Mouse (Mus musculus) kidney, postnatal 0 days (tissue): ENCODE measurements around the gene Slc25a23. TPM values are rescaled to one million over a fixed set of nuclear protein-coding genes. Genes with fewer than 3 reads are reported as not detected.

Experiments
- ATAC-seq: fragments of 200-750 bp; cut with Nextera tagmentation; replicated peaks from 2 replicates; pipeline ENCODE4 v1.8.0; 2017; ENCODE audit warnings: low read depth, moderate number of reproducible peaks, moderate TSS enrichment, moderate library complexity; ENCODE audit not compliant: low FRiP score
- DNase-seq: peaks from one replicate; pipeline ENCODE4 v3.0.0-alpha.2; 2016; ENCODE audit warnings: low spot score
- H3K27ac ChIP-seq: fragments of 300-500 bp; sonication (generic); 2 replicates; pipeline ENCODE4 v1.5.1; 2014; ENCODE audit warnings: mild to moderate bottlenecking
- H3K27me3 ChIP-seq: fragments of 300-500 bp; sonication (generic); 2 replicates; pipeline ENCODE4 v1.6.1; 2014; ENCODE audit warnings: low read length, mixed read lengths; ENCODE audit not compliant: insufficient read depth
- H3K36me3 ChIP-seq: fragments of 300-500 bp; sonication (generic); 2 replicates; pipeline ENCODE4 v1.6.1; 2014; ENCODE audit warnings: low read length, mixed read lengths; ENCODE audit not compliant: insufficient read depth
- H3K4me1 ChIP-seq: fragments of 300-500 bp; sonication (generic); replicated peaks from 2 replicates; pipeline ENCODE4 v1.6.1; 2014; ENCODE audit warnings: antibody characterized with exemption, low read length, mixed read lengths; ENCODE audit not compliant: insufficient read depth
- H3K4me2 ChIP-seq: fragments of 300-500 bp; sonication (generic); 2 replicates; pipeline ENCODE4 v1.6.1; 2014; ENCODE audit warnings: mild to moderate bottlenecking, low read length, moderate library complexity, mixed read lengths
- H3K4me3 ChIP-seq: fragments of 300-500 bp; sonication (generic); replicated peaks from 2 replicates; pipeline ENCODE4 v1.5.1; 2014; ENCODE audit warnings: low read depth, low read length
- H3K9ac ChIP-seq: fragments of 300-500 bp; sonication (generic); 2 replicates; pipeline ENCODE4 v1.6.1; 2014; ENCODE audit warnings: low read depth, low read length
- H3K9me3 ChIP-seq: fragments of 300-500 bp; sonication (generic); replicated peaks from 2 replicates; pipeline ENCODE4 v1.6.1; 2016; ENCODE audit warnings: low read length, inconsistent platforms, mixed read lengths
- CTCF ChIP-seq: IDR thresholded peaks from 2 replicates; pipeline ENCODE4 v1.5.1; 2016; ENCODE audit warnings: antibody characterized with exemption, low read depth, mild to moderate bottlenecking, moderate library complexity
- WGBS: fragments of 180-500 bp; shearing (Covaris S2); extraction: QIAGEN DNeasy Blood & Tissue Kit; methylation state at CpG from one replicate; pipeline ENCODE4 v1.1.7; 2014; 5-methylcytosine and 5-hydroxymethylcytosine counted together
- polyA plus RNA-seq: library from polyadenylated mRNA; unstranded; fragments of >200 nt; fragmentation: Nextera tagmentation; extraction: Ambion mirVana; gene quantifications from 2 replicates; pipeline ENCODE4 v1.2.1, GENCODE M21; 2015

The Slc25a23 gene
- polyA plus RNA-seq, 1 experiment from 2014 or later = 10.7 TPM

DNA sequence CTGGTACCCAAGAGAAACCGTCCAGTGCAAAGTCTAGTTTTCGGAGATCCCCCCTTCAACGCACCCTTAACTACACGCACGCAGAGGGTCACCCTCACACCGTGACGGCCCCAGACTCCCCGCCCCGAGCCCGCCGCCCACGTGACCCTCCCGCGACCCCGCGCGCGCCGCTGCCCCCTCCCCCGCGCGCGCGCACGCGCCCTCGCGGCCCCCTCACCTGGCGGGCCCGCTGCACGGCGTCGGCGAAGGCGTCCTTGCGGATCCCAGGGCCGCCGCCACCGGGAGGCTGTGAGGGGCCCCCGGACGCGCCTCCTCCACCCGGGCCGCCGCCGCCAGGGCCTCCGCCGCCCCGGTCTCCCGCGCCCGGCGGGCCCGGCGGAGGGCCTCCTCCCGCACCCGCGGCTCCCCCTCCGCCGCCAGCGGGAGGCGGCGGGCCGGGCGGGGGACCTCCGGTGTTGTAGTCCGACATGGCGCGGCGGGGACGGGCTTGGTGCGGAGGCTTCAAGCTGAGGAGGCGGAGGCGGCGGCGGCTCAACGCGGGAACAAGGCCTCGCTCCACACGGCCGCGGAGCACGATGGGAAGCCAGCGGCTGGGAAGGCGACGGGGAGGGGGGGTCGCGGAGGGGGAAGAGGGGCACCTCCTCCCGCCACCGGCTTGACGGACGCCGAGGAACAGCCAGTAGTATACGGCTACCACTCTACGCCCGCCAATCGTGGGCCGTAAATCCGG, 28.6 kb downstream of the Slc25a23 start, which contains the start of gene Khsrp:
TSS of gene Khsrp (minus strand) at position 592 of the 730 bp plus-strand sequence.
- Histone ChIP-seq H3K36me3 (peaks cover 20% of the 10 kb centered on the region; the same call in 1 of the 2 replicates), H3K4me1 (peaks cover 13% of the 10 kb centered on the region; the same call in 1 of the 2 replicates), H3K27me3 (no peaks in the 10 kb centered on the region), H3K9ac (peak within 1 kb of the TSS; percentile 99), H3K27ac (peak within 1 kb of the TSS; percentile 93), H3K4me2 (peak within 1 kb of the TSS; percentile 89), H3K9me3 (no peaks in the 10 kb centered on the region), H3K4me3 (peak within 1 kb of the TSS; percentile 92)
- no peak for TF ChIP-seq CTCF
- ATAC-seq (no peak), DNase-seq (no peak)
- under 1% methylated on average over 81 of the region's 99 CpGs for WGBS

- ATAC-seq = no peak
- H3K9me3 ChIP-seq = no peaks in the 10 kb centered on the region
- TF ChIP-seq CTCF = no peak
- H3K27me3 ChIP-seq = no peaks in the 10 kb centered on the region
- WGBS = 17% methylated on average over 8 of the region's 8 CpGs
- H3K36me3 ChIP-seq = peaks cover 32% of the 10 kb centered on the region
- peak overlapping the region; percentile 92 for H3K4me3 ChIP-seq
- H3K4me2 ChIP-seq = peak overlapping the region; percentile 89
- no peak overlapping the region for H3K27ac ChIP-seq
- DNase-seq = no peak
- H3K9ac ChIP-seq = peak overlapping the region; percentile 99
- H3K4me1 ChIP-seq = peaks cover 13% of the 10 kb centered on the region; the same call in 1 of the 2 replicates
These were observed 30.0 kb downstream of the Slc25a23 start for GRCm38 (mm10) chr17:57029691-57030090.

GRCm38 (mm10) chr17:57027471-57027870, 32.2 kb downstream of the Slc25a23 start:
- no peak overlapping the region for H3K9ac ChIP-seq
- DNase-seq = no peak
- no peak for TF ChIP-seq CTCF
- no peak for ATAC-seq
- peaks cover 12% of the 10 kb centered on the region; the same call in 1 of the 2 replicates for H3K4me1 ChIP-seq
- 89% methylated on average over 4 of the region's 4 CpGs for WGBS
- peaks cover 54% of the 10 kb centered on the region for H3K36me3 ChIP-seq
- H3K27ac ChIP-seq = no peak overlapping the region
- H3K27me3 ChIP-seq = no peaks in the 10 kb centered on the region
- H3K4me2 ChIP-seq = no peak overlapping the region
- no peaks in the 10 kb centered on the region for H3K9me3 ChIP-seq
- H3K4me3 ChIP-seq = no peak overlapping the region

DNA sequence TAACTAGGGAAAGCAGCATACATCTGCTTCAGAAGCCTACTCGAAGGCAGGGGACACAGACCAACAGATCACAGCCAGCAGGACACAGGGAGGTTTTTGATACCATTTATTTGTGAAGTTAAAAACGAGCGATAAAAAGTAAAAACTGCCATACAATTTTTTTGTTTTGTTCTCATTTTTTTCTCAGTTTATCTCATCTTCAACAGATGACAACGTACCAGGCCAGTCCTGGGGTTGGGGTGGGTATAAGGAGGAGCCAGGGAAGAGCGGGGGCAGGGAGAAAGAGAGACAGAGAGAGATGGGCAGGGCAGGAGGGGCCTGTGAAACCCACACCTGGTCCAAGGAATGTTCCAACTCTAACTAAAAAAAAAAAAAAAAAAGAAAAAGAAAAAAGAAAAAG, 38.7 kb downstream of the Slc25a23 start:
- H3K4me2 ChIP-seq = no peak overlapping the region
- peaks cover 52% of the 10 kb centered on the region for H3K36me3 ChIP-seq
- H3K4me1 ChIP-seq = no peaks in the 10 kb centered on the region
- no peak overlapping the region for H3K4me3 ChIP-seq
- no peak for ATAC-seq
- H3K27ac ChIP-seq = no peak overlapping the region
- no peaks in the 10 kb centered on the region for H3K27me3 ChIP-seq
- no peak for DNase-seq
- no peak overlapping the region for H3K9ac ChIP-seq
- WGBS = 92% methylated on average over 5 of the region's 5 CpGs
- TF ChIP-seq CTCF = no peak
- H3K9me3 ChIP-seq = no peaks in the 10 kb centered on the region

- ATAC-seq (no peak; the same call in 1 of the 2 replicates), DNase-seq (no peak)
- Histone ChIP-seq H3K9me3 (no peaks in the 10 kb centered on the region), H3K36me3 (peaks cover 40% of the 10 kb centered on the region), H3K27me3 (no peaks in the 10 kb centered on the region), H3K4me3 (no peak overlapping the region), H3K4me1 (no peaks in the 10 kb centered on the region), H3K4me2 (no peak overlapping the region), H3K9ac (no peak overlapping the region), H3K27ac (no peak overlapping the region)
- no peak for TF ChIP-seq CTCF
- WGBS = 79% methylated on average over 2 of the region's 2 CpGs
These were observed 40.0 kb downstream of the Slc25a23 start for GRCm38 (mm10) chr17:57019693-57020092.

GRCm38 (mm10) chr17:57012245-57012795, 47.3 kb downstream of the Slc25a23 start:
- 59% methylated on average over 13 of the region's 13 CpGs for WGBS
- peak overlapping the region; percentile 59 for H3K4me3 ChIP-seq
- no peaks in the 10 kb centered on the region for H3K27me3 ChIP-seq
- no peak for ATAC-seq
- H3K9me3 ChIP-seq = no peaks in the 10 kb centered on the region
- no peak for TF ChIP-seq CTCF
- peaks cover 11% of the 10 kb centered on the region; the same call in 1 of the 2 replicates for H3K36me3 ChIP-seq
- H3K4me2 ChIP-seq = peak overlapping the region; percentile 91
- DNase-seq = no peak
- H3K9ac ChIP-seq = peak overlapping the region; percentile 78; the same call in 1 of the 2 replicates
- peak overlapping the region; percentile 91 for H3K27ac ChIP-seq
- peaks cover 10% of the 10 kb centered on the region; the same call in 1 of the 2 replicates for H3K4me1 ChIP-seq
